Comparison of ENCODE assay signal across 18 mouse cellular contexts in the genomic region with DNA sequence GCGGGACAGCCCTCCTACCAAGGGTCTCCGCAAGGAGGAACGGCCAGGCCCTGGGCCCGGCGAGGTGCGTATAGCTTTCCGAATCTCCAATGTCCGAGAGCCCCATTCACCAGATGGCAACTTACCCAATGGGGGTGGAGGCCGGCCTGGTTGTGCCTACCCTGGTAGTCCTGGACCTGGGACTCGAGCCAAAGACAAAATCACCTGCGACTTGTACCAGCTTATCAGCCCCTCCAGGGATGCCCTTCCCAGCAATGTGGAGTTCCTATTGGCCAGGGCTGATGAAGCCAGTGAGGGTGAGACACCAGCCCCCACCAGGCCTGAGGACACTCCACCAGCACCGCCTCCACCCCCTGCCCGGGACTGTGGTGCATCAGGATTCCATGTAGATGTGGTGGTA.
"Had no signal": no experiment of that assay in that cellular context is flagged by ENCODE, and none has a peak within 500 bp of the region (broad histone marks: within the 10 kb centered on the region; RNA-seq: fewer than 3 reads in every experiment).

No protein-coding gene starts in this region.

- H3K27ac ChIP-seq: limb, embryonic 10.5 days; limb, embryonic 13.5 days; liver, embryonic 12.5 days; liver, embryonic 15.5 days; lung, embryonic 15.5 days; midbrain, embryonic 12.5 days; midbrain, embryonic 15.5 days; neural tube, embryonic 12.5 days; neural tube, embryonic 15.5 days; stomach, postnatal 0 days had no signal

- H3K4me3 ChIP-seq: layer of hippocampus, adult 2 months; limb, embryonic 10.5 days; limb, embryonic 13.5 days; liver, embryonic 12.5 days; liver, embryonic 15.5 days; lung, embryonic 15.5 days; midbrain, embryonic 12.5 days; midbrain, embryonic 15.5 days; neural tube, embryonic 12.5 days; neural tube, embryonic 15.5 days had no signal

- DNase-seq: kidney, adult 8-10 months; liver; lung, adult 18-20 months; lung, postnatal 10 days; lung, postnatal 36 days; right cerebral cortex, postnatal 4 days; thymus, adult 2 months had no signal

- ATAC-seq: midbrain, embryonic 15.5 days had no signal
